Mouse (Mus musculus) heart, embryonic 16.5 days (tissue): ENCODE measurements around the gene Fermt1. TPM values are rescaled to one million over a fixed set of nuclear protein-coding genes. Genes with fewer than 3 reads are reported as not detected.

ENCODE experiments used
- ATAC-seq: fragments of 200-750 bp; cut with Nextera tagmentation; replicated peaks from 2 replicates; pipeline ENCODE4 v1.8.0; 2017; ENCODE audit warnings: moderate number of reproducible peaks; ENCODE audit not compliant: insufficient read depth, low FRiP score; ENCODE audit errors: extremely low read depth
- H3K27ac ChIP-seq: fragments of 300-500 bp; sonication (generic); 2 replicates; pipeline ENCODE4 v1.5.1; 2014; ENCODE audit warnings: mild to moderate bottlenecking, low read length, control low read depth, moderate library complexity
- H3K27me3 ChIP-seq: fragments of 300-500 bp; sonication (generic); 2 replicates; pipeline ENCODE4 v1.6.1; 2014; ENCODE audit warnings: low read length, mixed read lengths; ENCODE audit not compliant: control insufficient read depth, insufficient read depth
- H3K36me3 ChIP-seq: fragments of 300-500 bp; sonication (generic); 2 replicates; pipeline ENCODE4 v1.6.1; 2014; ENCODE audit not compliant: control insufficient read depth, insufficient read depth
- H3K4me1 ChIP-seq: fragments of 300-500 bp; sonication (generic); 2 replicates; pipeline ENCODE4 v1.6.1; 2014; ENCODE audit warnings: low read length, mixed read lengths; ENCODE audit not compliant: control insufficient read depth, insufficient read depth
- H3K4me2 ChIP-seq: fragments of 300-500 bp; sonication (generic); 2 replicates; pipeline ENCODE4 v1.6.1; 2014; ENCODE audit warnings: low read depth, mild to moderate bottlenecking, control low read depth, low read length
- H3K4me3 ChIP-seq: fragments of 300-500 bp; sonication (generic); 2 replicates; pipeline ENCODE4 v1.5.1; 2014; ENCODE audit warnings: mild to moderate bottlenecking, control low read depth, low read length
- H3K9ac ChIP-seq: fragments of 300-500 bp; sonication (generic); 2 replicates; pipeline ENCODE4 v1.6.1; 2014; ENCODE audit warnings: low read length, control low read depth
- H3K9me3 ChIP-seq: fragments of 300-500 bp; sonication (generic); replicated peaks from 2 replicates; pipeline ENCODE4 v1.6.1; 2016; ENCODE audit warnings: low read length; ENCODE audit not compliant: control insufficient read depth
- WGBS: fragments of 180-500 bp; shearing (Covaris S2); extraction: QIAGEN DNeasy Blood & Tissue Kit; methylation state at CpG from one replicate; pipeline ENCODE4 v1.1.7; 2014; 5-methylcytosine and 5-hydroxymethylcytosine counted together
- polyA plus RNA-seq: library from polyadenylated mRNA; unstranded; fragments of >200 nt; fragmentation: Nextera tagmentation; extraction: Ambion mirVana; gene quantifications from 2 replicates; pipeline ENCODE4 v1.2.1, GENCODE M21; 2015

The Fermt1 gene
- polyA plus RNA-seq, result 2.9 and 6.0 TPM in 2 replicates

- peaks cover 8% of the 10 kb centered on the region; the same call in 1 of the 2 replicates for H3K4me1 ChIP-seq
- H3K27me3 ChIP-seq, result peaks cover 48% of the 10 kb centered on the region
- H3K27ac ChIP-seq, result 0 out of 2 replicates have a peak within 1 kb of the TSS, but pooled peaks have one; percentile 15
- H3K9ac ChIP-seq, result peak within 1 kb of the TSS; percentile 47
- H3K9me3 ChIP-seq, result no peaks in the 10 kb centered on the region
- peak within 1 kb of the TSS; percentile 66 for H3K4me2 ChIP-seq
- 4% methylated on average over 37 of the region's 37 CpGs for WGBS
- peak within 1 kb of the TSS; percentile 45 for H3K4me3 ChIP-seq
- ATAC-seq, result no peak; the same call in 1 of the 2 replicates
- H3K36me3 ChIP-seq, result no peaks in the 10 kb centered on the region
These were observed at the start of gene Fermt1 for GRCm38 (mm10) chr2:132945326-132946207. Fermt1 (minus strand) TSS chr2:132945906.

- no peak overlapping the region for H3K9ac ChIP-seq
- no peaks in the 10 kb centered on the region for H3K9me3 ChIP-seq
- no peaks in the 10 kb centered on the region for H3K4me1 ChIP-seq
- no peak overlapping the region for H3K4me3 ChIP-seq
- H3K27ac ChIP-seq, result no peak overlapping the region
- H3K27me3 ChIP-seq, result no peaks in the 10 kb centered on the region
- ATAC-seq, result no peak
- no peak overlapping the region for H3K4me2 ChIP-seq
- WGBS, result 55% methylated on average over 9 of the region's 9 CpGs
- H3K36me3 ChIP-seq, result no peaks in the 10 kb centered on the region
These were observed 47.2 kb upstream of the Fermt1 start for GRCm38 (mm10) chr2:132992659-132993531.

GRCm38 (mm10) chr2:132989778-132990564 lies 44.3 kb upstream of the Fermt1 start:
- no peaks in the 10 kb centered on the region for H3K36me3 ChIP-seq
- no peak overlapping the region for H3K4me3 ChIP-seq
- peak; percentile 45; the same call in 1 of the 2 replicates for ATAC-seq
- H3K9ac ChIP-seq, result no peak overlapping the region
- WGBS, result 38% methylated on average over 11 of the region's 11 CpGs
- no peaks in the 10 kb centered on the region for H3K4me1 ChIP-seq
- H3K9me3 ChIP-seq, result no peaks in the 10 kb centered on the region
- H3K4me2 ChIP-seq, result no peak overlapping the region
- no peak overlapping the region for H3K27ac ChIP-seq
- no peaks in the 10 kb centered on the region for H3K27me3 ChIP-seq

- ATAC-seq, result no peak
- no peak overlapping the region for H3K4me3 ChIP-seq
- H3K4me2 ChIP-seq, result no peak overlapping the region
- no peaks in the 10 kb centered on the region for H3K4me1 ChIP-seq
- H3K9me3 ChIP-seq, result no peaks in the 10 kb centered on the region
- no peaks in the 10 kb centered on the region for H3K27me3 ChIP-seq
- 77% methylated on average over 2 of the region's 2 CpGs for WGBS
- H3K27ac ChIP-seq, result no peak overlapping the region
- no peaks in the 10 kb centered on the region for H3K36me3 ChIP-seq
- H3K9ac ChIP-seq, result no peak overlapping the region
These were observed 27.6 kb upstream of the Fermt1 start for GRCm38 (mm10) chr2:132973346-132973745.

- Histone ChIP-seq H3K4me1 (no peaks in the 10 kb centered on the region), H3K27ac (no peak overlapping the region), H3K27me3 (no peaks in the 10 kb centered on the region), H3K4me2 (no peak overlapping the region), H3K9me3 (no peaks in the 10 kb centered on the region), H3K4me3 (no peak overlapping the region), H3K36me3 (no peaks in the 10 kb centered on the region), H3K9ac (no peak overlapping the region)
- 33% methylated on average over 4 of the region's 4 CpGs for WGBS
- no peak for ATAC-seq
These were observed 25.1 kb upstream of the Fermt1 start for GRCm38 (mm10) chr2:132970772-132971173.

- no peak overlapping the region for H3K9ac ChIP-seq
- no peak overlapping the region for H3K4me3 ChIP-seq
- no peaks in the 10 kb centered on the region for H3K27me3 ChIP-seq
- H3K4me2 ChIP-seq, result no peak overlapping the region
- H3K27ac ChIP-seq, result no peak overlapping the region
- no peaks in the 10 kb centered on the region for H3K4me1 ChIP-seq
- no peaks in the 10 kb centered on the region for H3K36me3 ChIP-seq
- 40% methylated on average over 1 of the region's 1 CpGs for WGBS
- ATAC-seq, result no peak
- H3K9me3 ChIP-seq, result no peaks in the 10 kb centered on the region
These were observed 12.1 kb upstream of the Fermt1 start for GRCm38 (mm10) chr2:132957786-132958185.

- WGBS, result 3% methylated on average over 8 of the region's 8 CpGs
- peaks cover 10% of the 10 kb centered on the region; the same call in 1 of the 2 replicates for H3K27me3 ChIP-seq
- H3K36me3 ChIP-seq, result no peaks in the 10 kb centered on the region
- H3K4me1 ChIP-seq, result no peaks in the 10 kb centered on the region
- no peak overlapping the region for H3K27ac ChIP-seq
- no peaks in the 10 kb centered on the region for H3K9me3 ChIP-seq
- 0 out of 2 replicates have a peak overlapping the region, but pooled peaks have one; percentile 6 for H3K4me2 ChIP-seq
- no peak overlapping the region for H3K4me3 ChIP-seq
- no peak overlapping the region for H3K9ac ChIP-seq
- no peak for ATAC-seq
These were observed 6.5 kb upstream of the Fermt1 start for GRCm38 (mm10) chr2:132952197-132952596.

- Histone ChIP-seq H3K27me3 (peaks cover 47% of the 10 kb centered on the region), H3K27ac (no peak overlapping the region), H3K9me3 (no peaks in the 10 kb centered on the region), H3K4me1 (peaks cover 8% of the 10 kb centered on the region; the same call in 1 of the 2 replicates), H3K4me3 (no peak overlapping the region), H3K36me3 (no peaks in the 10 kb centered on the region), H3K9ac (no peak overlapping the region), H3K4me2 (no peak overlapping the region)
- no peak for ATAC-seq
- 68% methylated on average over 7 of the region's 7 CpGs for WGBS
These were observed 2.5 kb upstream of the Fermt1 start for GRCm38 (mm10) chr2:132948174-132948573.
